Mouse (Mus musculus) liver, adult 2 months (tissue): ENCODE results near the gene Zzz3. TPM values are rescaled to one million over a fixed set of nuclear protein-coding genes. Genes with fewer than 3 reads are reported as not detected.

ENCODE experiments used
- DNase-seq: peaks from one replicate; pipeline ENCODE4 v3.0.0-alpha.2; 2011; ENCODE audit warnings: low read depth, low spot score; ENCODE audit errors: extremely low read depth
- H3K27ac ChIP-seq: fragments of 200-500 bp; replicated peaks from 2 replicates; pipeline ENCODE4 v1.5.1; 2012; ENCODE audit warnings: low read depth, mild to moderate bottlenecking, control low read depth, inconsistent platforms, low read length; ENCODE audit not compliant: insufficient read depth
- H3K27me3 ChIP-seq: fragments of 200-500 bp; 2 replicates; pipeline ENCODE4 v1.6.1; 2012; ENCODE audit warnings: mild to moderate bottlenecking, moderate library complexity, low read length, inconsistent platforms; ENCODE audit not compliant: control insufficient read depth, insufficient read depth
- H3K36me3 ChIP-seq: fragments of 200-500 bp; 2 replicates; pipeline ENCODE4 v1.6.1; 2012; ENCODE audit warnings: low read length, inconsistent platforms; ENCODE audit not compliant: control insufficient read depth, insufficient read depth
- H3K4me1 ChIP-seq: fragments of 200-500 bp; 2 replicates; pipeline ENCODE4 v1.6.1; 2011; ENCODE audit warnings: low read length; ENCODE audit not compliant: control insufficient read depth, insufficient read depth
- H3K4me3 ChIP-seq: fragments of 200-500 bp; 2 replicates; pipeline ENCODE4 v1.5.1; 2011; ENCODE audit warnings: low read depth, mild to moderate bottlenecking, control low read depth, low read length, moderate library complexity; ENCODE audit not compliant: insufficient read depth
- H3K79me2 ChIP-seq: fragments of 200-500 bp; 2 replicates; pipeline ENCODE4 v1.6.1; 2012; ENCODE audit warnings: inconsistent platforms, mild to moderate bottlenecking, low read length, moderate library complexity; ENCODE audit not compliant: control insufficient read depth, insufficient read depth
- H3K9ac ChIP-seq: fragments of 200-500 bp; 2 replicates; pipeline ENCODE4 v1.6.1; 2012; ENCODE audit warnings: low read depth, mild to moderate bottlenecking, control low read depth, inconsistent platforms, low read length
- CTCF ChIP-seq: fragments of 200-500 bp; IDR thresholded peaks from 2 replicates; pipeline ENCODE4 v1.5.1; 2011; ENCODE audit warnings: low read depth, low read length, control low read depth
- POLR2A ChIP-seq: fragments of 200-500 bp; IDR thresholded peaks from 2 replicates; pipeline ENCODE4 v1.6.1; 2011; ENCODE audit warnings: low read length, control low read depth; ENCODE audit not compliant: insufficient read depth; ENCODE audit errors: extremely low read depth
- WGBS: fragments of 180-500 bp; shearing (Covaris S2); methylation state at CpG from one replicate; pipeline ENCODE4 v1.1.7; 2018; 5-methylcytosine and 5-hydroxymethylcytosine counted together
- polyA plus RNA-seq: library from polyadenylated mRNA; depleted of rRNA; stranded (reverse); fragments of >200 nt; gene quantifications from 2 replicates; pipeline ENCODE4 v1.2.3, GENCODE M21; 2012; rRNA removed
- total RNA-seq: library from RNA; depleted of rRNA; stranded (reverse); fragments of >200 nt; gene quantifications from 2 replicates; pipeline ENCODE4 v1.2.3, GENCODE M21; 2014; rRNA removed

The Zzz3 gene
- total RNA-seq (17.6 and 21.1 TPM in 2 replicates), polyA plus RNA-seq (5.7 and 10.2 TPM in 2 replicates)

GRCm38 (mm10) chr3:152395350-152396277 lies at the start of gene Zzz3:
Gene Zzz3, plus strand, starts transcription at chr3:152395473.
- Histone ChIP-seq H3K9ac (peak within 1 kb of the TSS; percentile 95), H3K79me2 (peaks cover 9% of the 10 kb centered on the region; the same call in 1 of the 2 replicates), H3K27ac (peak within 1 kb of the TSS; percentile 97), H3K36me3 (peaks cover 9% of the 10 kb centered on the region; the same call in 1 of the 2 replicates), H3K27me3 (no peaks in the 10 kb centered on the region), H3K4me1 (peaks cover 13% of the 10 kb centered on the region), H3K4me3 (peak within 1 kb of the TSS; percentile 90)
- DNase-seq, result peak; percentile 66
- WGBS, result under 1% methylated on average over 86 of the region's 108 CpGs
- TF ChIP-seq POLR2A, result 0 out of 2 replicates have a peak, but pooled peaks have one; percentile 43
- peak; percentile 74 for TF ChIP-seq CTCF

GRCm38 (mm10) chr3:152345732-152346632 lies 49.3 kb upstream of the Zzz3 start, which contains the start of gene Usp33:
Gene Usp33, plus strand, starts transcription at chr3:152346478.
- peak; percentile 71 for DNase-seq
- 5% methylated on average over 44 of the region's 44 CpGs for WGBS
- TF ChIP-seq CTCF (no peak), POLR2A (peak; percentile 82)

GRCm38 (mm10) chr3:152346633-152347141 lies 48.6 kb upstream of the Zzz3 start:
- peaks cover 21% of the 10 kb centered on the region for H3K4me1 ChIP-seq
- under 1% methylated on average over 53 of the region's 54 CpGs for WGBS
- peak overlapping the region; percentile 70 for H3K4me3 ChIP-seq
- TF ChIP-seq POLR2A (no peak), CTCF (no peak)
- peak; percentile 71 for DNase-seq
- peak overlapping the region; percentile 96 for H3K9ac ChIP-seq
- no peaks in the 10 kb centered on the region for H3K27me3 ChIP-seq
- peaks cover 2% of the 10 kb centered on the region; the same call in 1 of the 2 replicates for H3K36me3 ChIP-seq
- H3K27ac ChIP-seq, result peak overlapping the region; percentile 52
- H3K79me2 ChIP-seq, result peaks cover 28% of the 10 kb centered on the region

More at GRCm38 (mm10) chr3:152345732-152346632, 49.3 kb upstream of the Zzz3 start, which contains the start of gene Usp33:
- peaks cover 28% of the 10 kb centered on the region for H3K79me2 ChIP-seq
- peak within 1 kb of the TSS; percentile 57 for H3K27ac ChIP-seq
- peak within 1 kb of the TSS; percentile 96 for H3K9ac ChIP-seq
- no peaks in the 10 kb centered on the region for H3K27me3 ChIP-seq
- H3K4me3 ChIP-seq, result peak within 1 kb of the TSS; percentile 70
- peaks cover 16% of the 10 kb centered on the region for H3K4me1 ChIP-seq
- peaks cover 2% of the 10 kb centered on the region; the same call in 1 of the 2 replicates for H3K36me3 ChIP-seq

DNA sequence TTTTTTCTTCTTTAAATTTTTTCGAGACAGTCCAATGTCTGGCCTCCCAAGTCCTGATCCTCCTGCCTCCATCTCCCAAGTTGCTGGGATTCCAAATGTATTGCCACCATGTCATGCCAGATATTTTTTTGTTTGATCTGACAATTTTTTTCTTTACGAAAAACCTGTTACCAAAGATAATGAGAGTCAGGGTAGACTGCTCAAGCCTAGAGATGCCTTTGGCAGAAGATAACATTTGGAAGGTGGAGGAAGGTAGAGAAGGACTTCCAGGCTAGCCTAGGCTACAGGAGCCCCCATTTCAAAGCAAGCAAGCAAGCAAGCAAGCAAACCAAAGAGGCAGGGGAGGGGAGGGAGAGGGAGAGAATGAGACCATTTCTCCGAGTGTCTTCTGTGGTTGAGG lies 48.0 kb upstream of the Zzz3 start:
- Histone ChIP-seq H3K9ac (peak overlapping the region; percentile 96), H3K27ac (peak overlapping the region; percentile 52), H3K79me2 (peaks cover 31% of the 10 kb centered on the region), H3K27me3 (no peaks in the 10 kb centered on the region), H3K36me3 (peaks cover 2% of the 10 kb centered on the region; the same call in 1 of the 2 replicates), H3K4me3 (peak overlapping the region; percentile 70), H3K4me1 (peaks cover 23% of the 10 kb centered on the region)
- no peak for DNase-seq
- TF ChIP-seq POLR2A (no peak), CTCF (no peak)
- 13% methylated on average over 3 of the region's 3 CpGs for WGBS

GRCm38 (mm10) chr3:152348011-152348830 lies 47.1 kb upstream of the Zzz3 start:
- H3K27ac ChIP-seq, result no peak overlapping the region

More at GRCm38 (mm10) chr3:152348011-152348830, 47.1 kb upstream of the Zzz3 start:
- Histone ChIP-seq H3K36me3 (peaks cover 2% of the 10 kb centered on the region; the same call in 1 of the 2 replicates), H3K4me3 (no peak overlapping the region), H3K79me2 (peaks cover 40% of the 10 kb centered on the region), H3K4me1 (peaks cover 29% of the 10 kb centered on the region), H3K27me3 (no peaks in the 10 kb centered on the region), H3K9ac (no peak overlapping the region)
- TF ChIP-seq CTCF (no peak), POLR2A (no peak)
- DNase-seq, result no peak
- 69% methylated on average over 10 of the region's 10 CpGs for WGBS
